Mouse (Mus musculus) forelimb bud, embryonic 11.5 days (tissue): ENCODE data around the gene Dnase2b.

Source experiments
- DNase-seq: peaks from one replicate; pipeline ENCODE4 v3.0.0-alpha.2; 2012; ENCODE audit warnings: low read depth, low spot score

Dnase2b gene

GRCm38 (mm10) chr3:146570148-146570782 lies 45.1 kb downstream of the Dnase2b start, which contains the start of gene Uox:
Uox (plus strand) TSS chr3:146570426.
- no peak for DNase-seq

GRCm38 (mm10) chr3:146569594-146569993 lies 45.8 kb downstream of the Dnase2b start:
- no peak for DNase-seq

- DNase-seq = no peak
Observed at GRCm38 (mm10) chr3:146567884-146568530, 47.4 kb downstream of the Dnase2b start.

- DNase-seq = no peak
Observed at GRCm38 (mm10) chr3:146567366-146567765, 48.0 kb downstream of the Dnase2b start.

GRCm38 (mm10) chr3:146565065-146565411 lies 50.4 kb downstream of the Dnase2b start:
- no peak for DNase-seq

GRCm38 (mm10) chr3:146564268-146565064 lies 50.9 kb downstream of the Dnase2b start:
- peak; percentile 77 for DNase-seq

GRCm38 (mm10) chr3:146562936-146563335 lies 52.5 kb downstream of the Dnase2b start:
- DNase-seq = no peak

- DNase-seq = no peak
Observed at GRCm38 (mm10) chr3:146557507-146557906, 57.9 kb downstream of the Dnase2b start.

- DNase-seq = no peak
Observed at GRCm38 (mm10) chr3:146556567-146556966, 58.8 kb downstream of the Dnase2b start.

- DNase-seq = no peak
Observed at GRCm38 (mm10) chr3:146554816-146555215, 60.6 kb downstream of the Dnase2b start.

GRCm38 (mm10) chr3:146543632-146544031 lies 71.8 kb downstream of the Dnase2b start:
- no peak for DNase-seq

- DNase-seq = no peak
Observed at GRCm38 (mm10) chr3:146540521-146541273, 74.7 kb downstream of the Dnase2b start.

- no peak for DNase-seq
Observed at GRCm38 (mm10) chr3:146534986-146535385, 80.4 kb downstream of the Dnase2b start.
